Mouse (Mus musculus) G1E (cell line): Measurements from ENCODE around the gene Ccdc15.

Experiments
- CTCF ChIP-seq: IDR thresholded peaks from 2 replicates; pipeline ENCODE4 v1.5.1; 2012; ENCODE audit warnings: low read depth, low read length, inconsistent platforms, mixed read lengths
- GATA1 ChIP-seq: IDR thresholded peaks from 2 replicates; pipeline ENCODE4 v1.6.1; 2012; ENCODE audit warnings: borderline replicate concordance, low read length, inconsistent platforms, mixed read lengths
- GATA2 ChIP-seq: IDR thresholded peaks from 2 replicates; pipeline ENCODE4 v1.6.1; 2012; ENCODE audit warnings: low read depth, low read length, inconsistent platforms, borderline replicate concordance
- POLR2AphosphoS5 ChIP-seq: IDR thresholded peaks from 2 replicates; pipeline ENCODE4 v1.6.1; 2012; ENCODE audit warnings: low read depth, low read length, inconsistent platforms; ENCODE audit not compliant: insufficient replicate concordance
- TAL1 ChIP-seq: conservative IDR thresholded peaks from 2 replicates; pipeline ENCODE4 v1.6.1; 2012; ENCODE audit warnings: low read depth, low read length, inconsistent platforms, mixed read lengths

- TF ChIP-seq CTCF (no peak), GATA1 (no peak), TAL1 (no peak), GATA2 (no peak), POLR2AphosphoS5 (no peak)
These were observed 45.4 kb upstream of the Ccdc15 start for GRCm38 (mm10) chr9:37393482-37394131.
